Mouse (Mus musculus) heart, adult 2 months (tissue): ENCODE measurements at regions not wholly inside any gene's neighbourhood (a gene's known extent, or its start where the extent isn't known, plus 50 kb on each side); places are given as distances from the start of the nearest gene placed in this dataset.

Experiments
- DNase-seq, 2 experiments: peaks; one replicate each; pipeline ENCODE4 v3.0.0; 2021
- H3K27ac ChIP-seq: fragments of 200-600 bp; 2 replicates; pipeline ENCODE4 v1.8.1; 2022
- H3K27me3 ChIP-seq: fragments of 200-500 bp; 2 replicates; pipeline ENCODE4 v1.6.1; 2012; ENCODE audit warnings: mild to moderate bottlenecking, low read length, inconsistent platforms, mixed read lengths; ENCODE audit not compliant: control insufficient read depth, insufficient read depth
- H3K36me3 ChIP-seq: fragments of 200-500 bp; 2 replicates; pipeline ENCODE4 v1.6.1; 2012; ENCODE audit warnings: low read length, inconsistent platforms; ENCODE audit not compliant: control insufficient read depth, insufficient read depth
- H3K4me1 ChIP-seq: fragments of 200-500 bp; 2 replicates; pipeline ENCODE4 v1.6.1; 2011; ENCODE audit warnings: low read length; ENCODE audit not compliant: control insufficient read depth, insufficient read depth
- H3K4me3 ChIP-seq: fragments of 200-600 bp; 2 replicates; pipeline ENCODE4 v1.8.1; 2022
- H3K79me2 ChIP-seq: fragments of 200-500 bp; replicated peaks from 2 replicates; pipeline ENCODE4 v1.6.1; 2012; ENCODE audit warnings: mild to moderate bottlenecking, inconsistent platforms, low read length, moderate library complexity, mixed read lengths; ENCODE audit not compliant: control insufficient read depth, insufficient read depth
- H3K9ac ChIP-seq: fragments of 200-500 bp; 2 replicates; pipeline ENCODE4 v1.6.1; 2012; ENCODE audit warnings: low read depth, mild to moderate bottlenecking, control low read depth, inconsistent platforms, low read length, mixed read lengths
- CTCF ChIP-seq: fragments of 200-600 bp; IDR thresholded peaks from 2 replicates; pipeline ENCODE4 v1.8.1; 2022; ENCODE audit warnings: antibody characterized with exemption, mild to moderate bottlenecking, moderate library complexity
- EP300 ChIP-seq: fragments of 200-500 bp; IDR thresholded peaks from 2 replicates; pipeline ENCODE4 v1.6.1; 2011; ENCODE audit warnings: low read depth, low read length, control low read depth; ENCODE audit not compliant: insufficient read depth
- POLR2A ChIP-seq: fragments of 200-500 bp; IDR thresholded peaks from 2 replicates; pipeline ENCODE4 v1.6.1; 2011; ENCODE audit warnings: mild to moderate bottlenecking, low read depth, low read length, control low read depth; ENCODE audit not compliant: insufficient read depth
- WGBS: fragments of 180-500 bp; shearing (Covaris S2); methylation state at CpG from one replicate; pipeline ENCODE4 v1.1.7; 2018; 5-methylcytosine and 5-hydroxymethylcytosine counted together
- intact Hi-C: fragments of 180-260 bp; cut with DNase I; formaldehyde crosslinking; loops from one replicate; pipeline ENCODE4 v1.15.1; 2025

DNA sequence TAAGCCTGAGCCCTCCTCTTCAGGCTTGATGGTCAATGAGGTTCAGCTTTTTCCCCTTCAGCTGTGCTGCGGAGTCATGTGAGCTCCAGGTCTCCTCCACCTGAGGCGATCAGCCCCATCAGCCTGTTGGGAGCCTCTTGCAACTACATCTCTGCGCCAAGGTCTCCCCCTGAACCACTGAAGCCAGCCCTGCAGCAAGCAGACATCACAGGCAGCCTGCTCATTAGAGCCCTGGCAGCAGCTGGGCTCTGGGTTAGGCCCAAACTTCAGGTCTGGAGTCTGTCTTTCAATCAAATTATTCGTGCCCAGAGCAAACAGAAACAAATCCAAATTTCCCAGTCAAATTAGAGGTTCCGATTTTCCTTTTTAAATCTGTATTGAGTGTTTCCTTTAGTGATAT lies 108.4 kb upstream of the Slc22a12 start:
- Histone ChIP-seq H3K36me3 (no peaks in the 10 kb centered on the region), H3K4me1 (no peaks in the 10 kb centered on the region), H3K9ac (no peak overlapping the region), H3K79me2 (no peaks in the 10 kb centered on the region), H3K27me3 (no peaks in the 10 kb centered on the region), H3K4me3 (no peak overlapping the region), H3K27ac (no peak overlapping the region)
- 54% methylated on average over 5 of the region's 5 CpGs for WGBS
- TF ChIP-seq POLR2A (no peak), CTCF (no peak), EP300 (no peak)
- DNase-seq: no peak
- intact Hi-C loops: no loop called here

DNA sequence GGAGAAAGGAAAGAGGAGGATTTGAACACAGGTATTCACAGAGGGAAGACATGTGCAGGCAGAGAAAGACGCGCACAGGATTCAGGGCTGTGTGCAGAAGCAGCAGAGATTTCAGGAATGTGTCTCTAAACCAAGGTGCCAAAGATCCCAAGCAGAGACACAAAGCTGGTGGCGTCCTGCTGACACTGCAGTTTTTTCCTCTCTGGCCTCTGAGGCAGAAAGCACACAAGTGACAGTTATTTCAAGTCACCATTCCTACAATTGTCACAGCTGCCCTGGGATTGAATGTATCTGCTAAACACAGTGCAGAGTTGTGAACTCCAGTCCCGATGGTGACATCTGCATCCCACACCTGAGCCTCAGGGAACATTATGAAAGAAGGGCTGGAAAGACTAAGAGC lies 107.1 kb upstream of the Slc22a12 start:
- H3K27ac ChIP-seq: no peak overlapping the region
- DNase-seq: no peak
- TF ChIP-seq CTCF: no peak
- no peak for TF ChIP-seq POLR2A
- TF ChIP-seq EP300: no peak
- intact Hi-C loops: no loop called here
- no peaks in the 10 kb centered on the region for H3K27me3 ChIP-seq
- no peaks in the 10 kb centered on the region for H3K36me3 ChIP-seq
- no peak overlapping the region for H3K4me3 ChIP-seq
- no peaks in the 10 kb centered on the region for H3K79me2 ChIP-seq
- 73% methylated on average over 4 of the region's 4 CpGs for WGBS
- H3K9ac ChIP-seq: no peak overlapping the region
- no peaks in the 10 kb centered on the region for H3K4me1 ChIP-seq

DNA sequence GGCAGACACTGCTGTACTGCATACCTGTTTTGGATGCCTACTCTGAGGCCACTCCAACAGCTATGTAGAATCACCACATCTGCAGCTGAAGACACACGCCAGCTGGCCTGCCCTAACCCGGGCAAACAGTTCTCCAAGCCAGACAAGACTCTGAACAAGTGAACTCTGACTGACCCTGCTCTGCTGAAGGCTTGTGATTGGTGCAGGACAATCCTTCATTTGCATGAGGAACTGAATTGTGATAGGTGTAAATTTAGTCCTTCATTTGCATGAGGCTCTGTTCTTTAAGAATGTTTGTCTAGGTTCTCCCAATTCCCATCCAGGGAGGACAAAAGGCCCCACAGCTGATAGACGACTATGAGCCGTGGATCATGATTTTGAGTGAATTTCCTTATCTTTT lies 104.9 kb upstream of the Slc22a12 start:
- no peak for DNase-seq
- Histone ChIP-seq H3K4me3 (no peak overlapping the region), H3K9ac (no peak overlapping the region), H3K79me2 (no peaks in the 10 kb centered on the region), H3K4me1 (no peaks in the 10 kb centered on the region), H3K36me3 (no peaks in the 10 kb centered on the region), H3K27me3 (no peaks in the 10 kb centered on the region), H3K27ac (no peak overlapping the region)
- intact Hi-C loops: no loop called here
- no peak for TF ChIP-seq EP300
- no peak for TF ChIP-seq CTCF
- TF ChIP-seq POLR2A: no peak
- WGBS: 72% methylated on average over 4 of the region's 4 CpGs

DNA sequence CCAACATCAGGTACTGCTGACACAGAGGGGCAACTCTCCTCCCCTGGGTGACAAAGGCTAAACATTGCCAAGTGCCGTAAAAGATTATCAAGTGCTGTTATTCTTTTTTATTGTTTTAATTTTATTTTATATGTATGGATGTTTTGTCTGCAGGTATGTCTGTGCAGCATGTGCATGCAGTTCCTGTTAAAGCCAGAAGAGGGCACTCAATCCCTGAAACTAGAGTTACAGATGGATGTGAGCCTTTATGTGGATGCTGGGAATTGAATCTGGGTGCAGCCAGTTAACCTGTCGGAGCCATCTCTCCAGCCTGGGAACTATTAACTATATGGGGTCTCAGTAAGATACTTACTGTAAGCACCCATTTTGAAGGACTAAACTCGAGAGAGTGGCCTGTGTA lies 104.4 kb upstream of the Slc22a12 start:
- H3K4me1 ChIP-seq: no peaks in the 10 kb centered on the region

DNA sequence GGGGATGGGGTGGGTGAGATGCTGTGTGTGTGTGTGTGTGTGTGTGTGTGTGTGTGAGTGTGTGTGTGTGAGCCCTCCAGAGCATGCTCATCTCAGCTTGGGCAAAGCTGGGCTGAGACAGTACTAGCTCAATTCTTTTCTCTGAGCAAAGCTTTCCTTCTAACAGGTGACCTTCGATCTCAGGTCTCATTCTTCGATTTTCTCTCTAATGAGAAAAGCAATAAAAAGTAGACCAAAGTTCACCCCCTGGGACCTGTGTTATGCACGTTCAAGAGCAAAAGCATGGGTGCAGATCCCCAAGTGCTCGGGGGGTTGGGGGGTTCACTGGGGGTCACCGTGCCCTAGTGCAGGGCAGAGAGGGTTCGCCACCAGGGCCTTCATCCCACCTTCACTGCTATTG lies 103.1 kb upstream of the Slc22a12 start:
- intact Hi-C loops: no loop called here

More for the DNA sequence above, 104.4 kb upstream of the Slc22a12 start:
- intact Hi-C loops: no loop called here
- no peak overlapping the region for H3K27ac ChIP-seq
- no peaks in the 10 kb centered on the region for H3K36me3 ChIP-seq
- H3K27me3 ChIP-seq: no peaks in the 10 kb centered on the region
- WGBS: 86% methylated on average over 3 of the region's 3 CpGs
- no peak for TF ChIP-seq POLR2A
- TF ChIP-seq CTCF: peak; percentile 30
- TF ChIP-seq EP300: no peak
- no peak overlapping the region for H3K9ac ChIP-seq
- no peak for DNase-seq
- no peak overlapping the region for H3K4me3 ChIP-seq
- no peaks in the 10 kb centered on the region for H3K79me2 ChIP-seq

DNA sequence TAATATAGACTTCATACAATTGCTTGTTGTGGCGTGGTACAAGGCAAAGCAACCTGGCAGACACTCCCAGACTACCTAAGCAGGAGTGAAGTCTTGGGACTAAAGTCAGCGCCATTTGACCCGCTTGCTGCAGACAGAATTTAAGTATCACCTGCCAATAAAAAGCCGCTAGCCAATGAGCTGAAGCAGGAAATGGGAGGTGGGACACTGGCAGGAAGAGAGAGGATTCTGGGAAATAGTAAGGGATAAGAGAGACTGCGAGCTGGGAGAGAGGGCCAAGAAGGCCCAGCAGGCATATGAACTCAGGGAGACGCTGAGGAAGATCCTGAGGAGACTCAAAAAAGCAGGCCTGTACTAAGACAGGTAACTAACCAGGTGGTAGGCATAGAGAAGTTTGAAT lies 102.0 kb upstream of the Slc22a12 start:
- WGBS: 78% methylated on average over 6 of the region's 6 CpGs
- no peaks in the 10 kb centered on the region for H3K4me1 ChIP-seq
- H3K79me2 ChIP-seq: no peaks in the 10 kb centered on the region
- no peak overlapping the region for H3K27ac ChIP-seq
- no peak for DNase-seq
- TF ChIP-seq EP300: no peak
- no peak for TF ChIP-seq CTCF
- no peak for TF ChIP-seq POLR2A
- no peaks in the 10 kb centered on the region for H3K36me3 ChIP-seq
- no peaks in the 10 kb centered on the region for H3K27me3 ChIP-seq
- H3K4me3 ChIP-seq: no peak overlapping the region
- H3K9ac ChIP-seq: no peak overlapping the region
- intact Hi-C loops: no loop called here

More for the DNA sequence above, 103.1 kb upstream of the Slc22a12 start:
- no peaks in the 10 kb centered on the region for H3K36me3 ChIP-seq
- no peaks in the 10 kb centered on the region for H3K4me1 ChIP-seq
- 85% methylated on average over 6 of the region's 6 CpGs for WGBS
- TF ChIP-seq POLR2A (no peak), EP300 (no peak), CTCF (no peak)
- no peak overlapping the region for H3K27ac ChIP-seq
- H3K27me3 ChIP-seq: no peaks in the 10 kb centered on the region
- no peak for DNase-seq
- H3K9ac ChIP-seq: no peak overlapping the region
- no peaks in the 10 kb centered on the region for H3K79me2 ChIP-seq
- no peak overlapping the region for H3K4me3 ChIP-seq

DNA sequence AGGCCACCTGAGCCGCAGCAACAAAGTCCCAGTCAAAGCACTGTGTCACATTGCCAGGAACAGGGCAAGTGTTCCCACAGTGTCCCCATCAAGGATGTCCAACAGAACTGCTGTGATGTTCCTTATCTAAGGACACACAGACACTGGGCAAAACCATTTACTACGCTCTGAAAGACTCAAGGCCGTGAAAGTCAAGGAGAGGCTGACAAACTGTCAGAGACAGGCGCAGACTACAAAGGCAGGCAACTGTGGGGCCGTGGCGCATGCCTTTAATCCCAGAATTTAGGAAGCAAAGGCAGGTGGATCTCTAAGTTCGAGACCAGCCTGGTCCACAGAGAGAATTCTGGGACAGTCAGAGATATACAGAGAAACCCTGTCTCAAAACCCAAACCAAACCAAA lies 96.8 kb upstream of the Slc22a12 start:
- 68% methylated on average over 7 of the region's 7 CpGs for WGBS
- H3K4me3 ChIP-seq: no peak overlapping the region
- no peak overlapping the region for H3K27ac ChIP-seq
- H3K36me3 ChIP-seq: no peaks in the 10 kb centered on the region
- DNase-seq: no peak
- H3K9ac ChIP-seq: no peak overlapping the region
- H3K27me3 ChIP-seq: no peaks in the 10 kb centered on the region
- no peaks in the 10 kb centered on the region for H3K4me1 ChIP-seq
- TF ChIP-seq EP300: no peak
- TF ChIP-seq CTCF: no peak
- TF ChIP-seq POLR2A: no peak
- intact Hi-C loops: no loop called here
- H3K79me2 ChIP-seq: no peaks in the 10 kb centered on the region
